Mouse (Mus musculus): ENCODE data around the gene Ly6g6c. TPM values are rescaled to one million over a fixed set of nuclear protein-coding genes. Genes with fewer than 3 reads are reported as not detected.

The Ly6g6c gene
- total and polyA plus RNA-seq, 2 experiments: not detected

DNA sequence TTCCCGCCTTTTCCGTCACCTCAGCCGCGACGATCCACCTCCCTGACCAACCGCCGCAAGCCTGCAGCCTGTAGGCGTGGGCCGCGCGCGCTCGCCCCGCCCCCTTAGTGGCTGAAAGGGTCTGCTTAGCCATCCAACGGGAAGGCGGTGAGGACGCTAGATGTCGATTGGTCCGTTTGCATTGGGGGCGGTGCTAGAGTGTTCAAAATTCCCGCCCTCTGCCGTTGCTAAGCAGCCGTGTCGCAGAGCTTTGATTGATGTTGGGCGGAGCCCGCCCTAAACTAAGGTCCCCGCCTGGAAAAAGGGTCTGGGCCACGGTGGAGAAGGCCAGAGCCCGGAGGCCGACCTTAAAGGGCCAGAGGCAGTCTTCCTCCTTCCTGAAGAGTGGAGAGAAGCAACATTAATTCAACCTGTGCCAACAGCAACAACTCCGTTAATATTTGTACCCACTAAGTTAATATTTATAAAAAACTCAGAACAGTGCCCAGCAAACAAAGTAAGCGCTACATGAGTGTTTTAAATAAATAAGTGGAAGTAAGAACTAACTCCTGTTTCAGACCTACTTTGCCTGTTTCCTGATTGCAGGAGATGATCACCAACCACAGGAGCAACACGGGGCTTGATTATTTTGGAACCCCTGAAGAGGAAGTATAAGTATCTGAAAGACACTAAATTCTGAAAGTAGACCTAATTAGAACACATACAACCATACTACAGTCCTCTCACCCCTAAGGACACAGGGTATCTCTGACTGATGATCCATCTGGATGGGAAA lies 18.3 kb upstream of the Ly6g6c start, which contains the start of gene Msh5:
TSS of gene Msh5 (minus strand) at position 65 of the 775 bp plus-strand sequence.
- Histone ChIP-seq H3K27me3 (ENCODE audit: control insufficient read depth, insufficient read depth, low read length) (no peaks in the 10 kb centered on the region), H3K9ac (ENCODE audit: low read depth, low read length) (peak within 1 kb of the TSS; percentile 78), H3K27ac (replicated peaks; ENCODE audit: insufficient read depth, low read depth, low read length) (peak within 1 kb of the TSS; percentile 96), H3K79me2 (ENCODE audit: control insufficient read depth, insufficient read depth, low read length) (no peaks in the 10 kb centered on the region), H3K36me3 (ENCODE audit: control insufficient read depth, insufficient read depth, low read length) (no peaks in the 10 kb centered on the region), H3K4me3 (ENCODE audit: insufficient read depth, low read depth, low read length) (peak within 1 kb of the TSS; percentile 59), H3K4me1 (ENCODE audit: control insufficient read depth, insufficient read depth, low read length) (peaks cover 16% of the 10 kb centered on the region)
- peak; percentile 94 for DNase-seq (ENCODE audit: extremely low read depth, low read depth, low spot score)
- TF ChIP-seq CTCF (IDR thresholded peaks at IDR 0.05; ENCODE audit: low read depth, low read length) (no peak), POLR2A (IDR thresholded peaks at IDR 0.05; ENCODE audit: extremely low read depth, insufficient read depth, low read length) (no peak)
- under 1% methylated on average over 33 of the region's 33 CpGs for WGBS

DNA sequence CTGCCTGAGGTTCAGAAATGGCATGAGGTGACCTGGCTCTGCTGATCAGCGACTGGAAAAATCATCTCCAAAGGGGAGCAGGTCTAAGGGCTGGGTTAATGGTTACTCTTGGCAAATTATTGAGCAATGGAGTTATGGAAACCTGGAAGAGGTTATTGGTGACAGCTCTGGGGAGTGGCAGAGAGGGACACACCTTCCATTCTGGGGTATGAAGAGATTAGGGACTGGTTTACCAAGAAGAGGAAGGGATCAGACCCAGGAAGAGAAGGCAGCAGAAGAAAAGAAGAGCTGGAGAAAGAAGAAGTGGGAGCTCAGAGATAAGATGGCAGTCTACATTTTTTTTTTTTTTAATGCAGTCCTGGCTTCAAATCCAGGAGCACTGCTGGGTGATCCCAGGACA lies 17.5 kb upstream of the Ly6g6c start:
- H3K36me3 ChIP-seq (ENCODE audit: control insufficient read depth, insufficient read depth, low read length): no peaks in the 10 kb centered on the region; the same call in 1 of the 2 replicates
- TF ChIP-seq POLR2A (IDR thresholded peaks at IDR 0.05; ENCODE audit: extremely low read depth, insufficient read depth, low read length) (no peak), CTCF (IDR thresholded peaks at IDR 0.05; ENCODE audit: low read depth, low read length) (no peak)
- peak; percentile 99 for DNase-seq (ENCODE audit: extremely low read depth, low read depth, low spot score)
- H3K27ac ChIP-seq (replicated peaks; ENCODE audit: insufficient read depth, low read depth, low read length): peak overlapping the region; percentile 96
- no peaks in the 10 kb centered on the region for H3K27me3 ChIP-seq (ENCODE audit: control insufficient read depth, insufficient read depth, low read length)
- H3K4me1 ChIP-seq (ENCODE audit: control insufficient read depth, insufficient read depth, low read length): peaks cover 16% of the 10 kb centered on the region
- H3K4me3 ChIP-seq (ENCODE audit: insufficient read depth, low read depth, low read length): no peak overlapping the region
- peak overlapping the region; percentile 78 for H3K9ac ChIP-seq (ENCODE audit: low read depth, low read length)
- H3K79me2 ChIP-seq (ENCODE audit: control insufficient read depth, insufficient read depth, low read length): no peaks in the 10 kb centered on the region
- 7% methylated on average over 1 of the region's 1 CpGs for WGBS

DNA sequence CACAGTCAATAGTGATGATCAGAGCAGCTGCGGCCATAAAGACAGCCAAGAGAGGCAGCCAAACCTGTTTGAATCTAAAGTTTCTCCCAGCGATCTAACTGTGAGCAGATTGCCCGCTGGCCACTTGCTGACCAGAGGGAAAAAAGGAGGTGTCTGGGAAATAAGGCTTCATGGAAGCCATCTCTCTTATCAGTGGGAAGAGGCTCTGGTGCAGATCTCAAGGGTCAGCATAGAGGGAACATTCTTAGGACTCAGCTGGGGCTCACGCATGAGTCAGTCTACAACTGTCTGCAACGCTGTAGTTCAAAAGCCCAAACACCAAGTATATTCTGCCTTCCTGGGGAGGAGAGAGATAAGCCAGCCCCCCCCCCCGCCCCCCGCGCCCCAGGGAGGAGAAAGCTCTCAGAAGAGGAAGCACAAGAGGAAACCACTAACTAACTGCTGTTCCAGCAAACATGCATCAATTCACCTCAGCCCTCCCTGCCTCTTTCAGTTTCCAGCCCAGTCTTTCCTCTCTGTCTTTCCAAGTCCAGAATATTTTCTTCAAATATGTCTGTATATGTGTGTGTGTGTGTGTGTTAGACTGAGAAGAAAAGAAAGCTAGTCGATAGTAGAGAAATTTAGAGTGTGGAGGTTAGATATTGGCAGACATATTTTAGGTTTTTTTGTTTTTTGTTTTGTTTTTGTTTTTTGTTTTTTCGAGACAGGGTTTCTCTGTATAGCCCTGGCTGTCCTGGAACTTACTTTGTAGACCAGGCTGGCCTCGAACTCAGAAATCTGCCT lies 16.8 kb upstream of the Ly6g6c start:
- TF ChIP-seq CTCF (IDR thresholded peaks at IDR 0.05; ENCODE audit: low read depth, low read length): no peak
- no peak for TF ChIP-seq POLR2A (IDR thresholded peaks at IDR 0.05; ENCODE audit: extremely low read depth, insufficient read depth, low read length)
- no peaks in the 10 kb centered on the region for H3K79me2 ChIP-seq (ENCODE audit: control insufficient read depth, insufficient read depth, low read length)
- H3K36me3 ChIP-seq (ENCODE audit: control insufficient read depth, insufficient read depth, low read length): peaks cover 1% of the 10 kb centered on the region; the same call in 1 of the 2 replicates
- DNase-seq (ENCODE audit: extremely low read depth, low read depth, low spot score): no peak
- no peaks in the 10 kb centered on the region for H3K27me3 ChIP-seq (ENCODE audit: control insufficient read depth, insufficient read depth, low read length)
- peaks cover 16% of the 10 kb centered on the region for H3K4me1 ChIP-seq (ENCODE audit: control insufficient read depth, insufficient read depth, low read length)
- peak overlapping the region; percentile 96 for H3K27ac ChIP-seq (replicated peaks; ENCODE audit: insufficient read depth, low read depth, low read length)
- H3K4me3 ChIP-seq (ENCODE audit: insufficient read depth, low read depth, low read length): no peak overlapping the region
- 15% methylated on average over 11 of the region's 11 CpGs for WGBS
- H3K9ac ChIP-seq (ENCODE audit: low read depth, low read length): peak overlapping the region; percentile 33

DNA sequence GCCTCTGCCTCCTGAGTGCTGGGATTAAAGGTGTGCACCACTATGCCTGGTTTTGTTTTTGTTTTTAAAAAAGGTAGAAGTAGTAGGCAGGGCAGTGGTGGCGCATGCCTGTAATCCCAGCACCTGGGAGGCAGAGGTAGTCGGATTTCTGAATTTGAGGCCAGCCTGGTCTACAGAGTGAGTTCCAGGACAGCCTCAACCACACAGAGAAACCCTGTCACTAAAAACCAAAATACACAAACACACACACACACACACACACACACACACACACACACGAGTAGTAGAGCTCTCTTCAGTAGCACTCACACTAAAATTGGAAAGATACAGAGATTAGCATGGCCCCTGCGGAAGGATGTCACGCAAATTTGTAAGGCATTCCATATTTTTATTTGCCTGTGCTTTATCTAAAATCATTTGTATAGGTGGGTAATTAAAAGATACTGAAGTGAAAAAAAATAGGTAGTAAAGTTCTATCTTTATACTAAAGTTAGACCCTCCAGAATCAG lies 16.2 kb upstream of the Ly6g6c start:
- Histone ChIP-seq H3K4me1 (ENCODE audit: control insufficient read depth, insufficient read depth, low read length) (peaks cover 16% of the 10 kb centered on the region), H3K4me3 (ENCODE audit: insufficient read depth, low read depth, low read length) (no peak overlapping the region), H3K79me2 (ENCODE audit: control insufficient read depth, insufficient read depth, low read length) (no peaks in the 10 kb centered on the region), H3K27ac (replicated peaks; ENCODE audit: insufficient read depth, low read depth, low read length) (peak overlapping the region; percentile 51), H3K27me3 (ENCODE audit: control insufficient read depth, insufficient read depth, low read length) (no peaks in the 10 kb centered on the region), H3K9ac (ENCODE audit: low read depth, low read length) (no peak overlapping the region), H3K36me3 (ENCODE audit: control insufficient read depth, insufficient read depth, low read length) (peaks cover 4% of the 10 kb centered on the region; the same call in 1 of the 2 replicates)
- WGBS: 64% methylated on average over 5 of the region's 5 CpGs
- TF ChIP-seq CTCF (IDR thresholded peaks at IDR 0.05; ENCODE audit: low read depth, low read length) (no peak), POLR2A (IDR thresholded peaks at IDR 0.05; ENCODE audit: extremely low read depth, insufficient read depth, low read length) (no peak)
- DNase-seq (ENCODE audit: extremely low read depth, low read depth, low spot score): no peak

DNA sequence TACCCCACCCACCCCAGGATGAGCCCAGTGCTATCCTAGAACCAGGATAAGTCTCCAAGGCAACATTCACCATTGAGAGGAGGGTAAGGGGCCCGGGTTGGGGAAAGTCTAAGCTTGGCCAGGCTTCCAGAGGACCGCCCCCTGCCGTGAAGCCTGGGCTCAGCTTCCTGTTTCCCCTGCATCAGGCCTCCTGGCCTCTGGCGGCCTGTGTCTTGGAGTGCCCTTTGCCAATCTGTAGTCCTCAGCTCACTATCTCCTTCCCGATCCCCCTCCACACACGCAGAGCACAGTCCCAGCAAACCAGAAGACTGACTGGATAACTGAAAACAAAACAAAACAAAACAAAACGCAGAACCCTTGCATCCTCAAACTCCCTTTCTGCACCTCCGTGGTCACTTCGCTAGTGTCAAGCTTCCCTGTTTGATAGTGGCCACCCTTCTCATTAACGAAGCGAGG lies 15.6 kb upstream of the Ly6g6c start, which contains the start of gene Clic1:
TSS of gene Clic1 (plus strand) at position 406 of the 456 bp plus-strand sequence.
- DNase-seq (ENCODE audit: extremely low read depth, low read depth, low spot score): peak; percentile 16
- H3K27me3 ChIP-seq (ENCODE audit: control insufficient read depth, insufficient read depth, low read length): no peaks in the 10 kb centered on the region
- H3K27ac ChIP-seq (replicated peaks; ENCODE audit: insufficient read depth, low read depth, low read length): peak within 1 kb of the TSS; percentile 56
- H3K9ac ChIP-seq (ENCODE audit: low read depth, low read length): peak within 1 kb of the TSS; percentile 77
- H3K4me3 ChIP-seq (ENCODE audit: insufficient read depth, low read depth, low read length): peak within 1 kb of the TSS; percentile 75
- 9% methylated on average over 9 of the region's 11 CpGs for WGBS
- no peaks in the 10 kb centered on the region for H3K79me2 ChIP-seq (ENCODE audit: control insufficient read depth, insufficient read depth, low read length)
- TF ChIP-seq POLR2A (IDR thresholded peaks at IDR 0.05; ENCODE audit: extremely low read depth, insufficient read depth, low read length) (no peak), CTCF (IDR thresholded peaks at IDR 0.05; ENCODE audit: low read depth, low read length) (0 out of 2 replicates have a peak, but pooled peaks have one; percentile 16)
- H3K36me3 ChIP-seq (ENCODE audit: control insufficient read depth, insufficient read depth, low read length): peaks cover 4% of the 10 kb centered on the region; the same call in 1 of the 2 replicates
- H3K4me1 ChIP-seq (ENCODE audit: control insufficient read depth, insufficient read depth, low read length): peaks cover 16% of the 10 kb centered on the region

All from liver, adult 2 months (tissue).